Mouse (Mus musculus): ENCODE results near the gene St5. TPM values are rescaled to one million over a fixed set of nuclear protein-coding genes. Genes with fewer than 3 reads are reported as not detected.
A peak's percentile ranks its signal among the peaks of the same experiment; 100 is the strongest.

Gene St5
- polyA plus RNA-seq, 1 experiment from 2014 or later = 30.4 TPM

GRCm38 (mm10) chr7:109602562-109602961 lies 100.8 kb downstream of the St5 start:
- H3K9me3 ChIP-seq (replicated peaks) = no peaks in the 10 kb centered on the region
- no peaks in the 10 kb centered on the region for H3K36me3 ChIP-seq
- no peak overlapping the region for H3K4me3 ChIP-seq
- H3K4me1 ChIP-seq (replicated peaks) = peaks cover 39% of the 10 kb centered on the region
- no peak overlapping the region for H3K9ac ChIP-seq
- 56% methylated on average over 5 of the region's 5 CpGs for WGBS
- H3K4me2 ChIP-seq = no peak overlapping the region
- peak; percentile 71 for ATAC-seq (replicated peaks; ENCODE audit: insufficient number of reproducible peaks, insufficient read depth, low FRiP score, low read depth)
- H3K27me3 ChIP-seq = no peaks in the 10 kb centered on the region
- peak overlapping the region; percentile 85 for H3K27ac ChIP-seq

GRCm38 (mm10) chr7:109602022-109602421 lies 101.4 kb downstream of the St5 start:
- H3K4me1 ChIP-seq (replicated peaks) = peaks cover 33% of the 10 kb centered on the region
- H3K4me3 ChIP-seq = no peak overlapping the region
- H3K27ac ChIP-seq = peak overlapping the region; percentile 85
- H3K27me3 ChIP-seq = no peaks in the 10 kb centered on the region
- H3K36me3 ChIP-seq = no peaks in the 10 kb centered on the region
- H3K9ac ChIP-seq = no peak overlapping the region
- H3K9me3 ChIP-seq (replicated peaks) = no peaks in the 10 kb centered on the region
- H3K4me2 ChIP-seq = no peak overlapping the region
- no peak for ATAC-seq (replicated peaks; ENCODE audit: insufficient number of reproducible peaks, insufficient read depth, low FRiP score, low read depth)

- no peaks in the 10 kb centered on the region for H3K27me3 ChIP-seq
- peak overlapping the region; percentile 32 for H3K27ac ChIP-seq
- no peak overlapping the region for H3K4me3 ChIP-seq
- H3K9ac ChIP-seq = no peak overlapping the region
- WGBS = 48% methylated on average over 3 of the region's 3 CpGs
- H3K9me3 ChIP-seq (replicated peaks) = no peaks in the 10 kb centered on the region
- H3K4me1 ChIP-seq (replicated peaks) = peaks cover 29% of the 10 kb centered on the region
- H3K4me2 ChIP-seq = no peak overlapping the region
- ATAC-seq (replicated peaks; ENCODE audit: insufficient number of reproducible peaks, insufficient read depth, low FRiP score, low read depth) = no peak
- no peaks in the 10 kb centered on the region for H3K36me3 ChIP-seq
Observed at GRCm38 (mm10) chr7:109600702-109601101, 102.7 kb downstream of the St5 start.

GRCm38 (mm10) chr7:109599998-109600397 lies 103.4 kb downstream of the St5 start:
- Histone ChIP-seq H3K27me3 (no peaks in the 10 kb centered on the region), H3K4me2 (no peak overlapping the region), H3K36me3 (no peaks in the 10 kb centered on the region), H3K4me1 (replicated peaks) (peaks cover 29% of the 10 kb centered on the region), H3K4me3 (no peak overlapping the region), H3K9ac (peak overlapping the region; percentile 25; the same call in 1 of the 2 replicates), H3K27ac (peak overlapping the region; percentile 32), H3K9me3 (replicated peaks) (no peaks in the 10 kb centered on the region)
- no peak for ATAC-seq (replicated peaks; ENCODE audit: insufficient number of reproducible peaks, insufficient read depth, low FRiP score, low read depth)
- 46% methylated on average over 4 of the region's 4 CpGs for WGBS

GRCm38 (mm10) chr7:109594845-109595531 lies 108.4 kb downstream of the St5 start:
- 71% methylated on average over 2 of the region's 2 CpGs for WGBS
- Histone ChIP-seq H3K4me3 (no peak overlapping the region), H3K9ac (no peak overlapping the region), H3K4me1 (replicated peaks) (peaks cover 29% of the 10 kb centered on the region), H3K4me2 (no peak overlapping the region), H3K27ac (no peak overlapping the region), H3K27me3 (no peaks in the 10 kb centered on the region), H3K36me3 (no peaks in the 10 kb centered on the region), H3K9me3 (replicated peaks) (no peaks in the 10 kb centered on the region)
- ATAC-seq (replicated peaks; ENCODE audit: insufficient number of reproducible peaks, insufficient read depth, low FRiP score, low read depth) = no peak; the same call in 1 of the 2 replicates

- Histone ChIP-seq H3K9ac (no peak overlapping the region), H3K36me3 (no peaks in the 10 kb centered on the region), H3K4me1 (replicated peaks) (peaks cover 32% of the 10 kb centered on the region), H3K4me3 (no peak overlapping the region), H3K27ac (no peak overlapping the region), H3K4me2 (no peak overlapping the region), H3K9me3 (replicated peaks) (no peaks in the 10 kb centered on the region), H3K27me3 (no peaks in the 10 kb centered on the region)
- ATAC-seq (replicated peaks; ENCODE audit: insufficient number of reproducible peaks, insufficient read depth, low FRiP score, low read depth) = no peak
Observed at GRCm38 (mm10) chr7:109593992-109594391, 109.4 kb downstream of the St5 start.

GRCm38 (mm10) chr7:109592184-109592583 lies 111.2 kb downstream of the St5 start:
- Histone ChIP-seq H3K9ac (no peak overlapping the region), H3K27me3 (no peaks in the 10 kb centered on the region), H3K36me3 (no peaks in the 10 kb centered on the region), H3K4me1 (replicated peaks) (peaks cover 45% of the 10 kb centered on the region), H3K27ac (peak overlapping the region; percentile 24; the same call in 1 of the 2 replicates), H3K4me3 (no peak overlapping the region), H3K4me2 (no peak overlapping the region), H3K9me3 (replicated peaks) (no peaks in the 10 kb centered on the region)
- no peak; the same call in 1 of the 2 replicates for ATAC-seq (replicated peaks; ENCODE audit: insufficient number of reproducible peaks, insufficient read depth, low FRiP score, low read depth)
- WGBS = 32% methylated on average over 4 of the region's 4 CpGs

- Histone ChIP-seq H3K9ac (no peak overlapping the region), H3K4me3 (no peak overlapping the region), H3K4me1 (replicated peaks) (peaks cover 47% of the 10 kb centered on the region), H3K27ac (peak overlapping the region; percentile 46), H3K9me3 (replicated peaks) (no peaks in the 10 kb centered on the region), H3K36me3 (no peaks in the 10 kb centered on the region), H3K27me3 (no peaks in the 10 kb centered on the region), H3K4me2 (no peak overlapping the region)
- no peak for ATAC-seq (replicated peaks; ENCODE audit: insufficient number of reproducible peaks, insufficient read depth, low FRiP score, low read depth)
- WGBS = 53% methylated on average over 2 of the region's 2 CpGs
Observed at GRCm38 (mm10) chr7:109590576-109590975, 112.8 kb downstream of the St5 start.

GRCm38 (mm10) chr7:109588990-109589389 lies 114.4 kb downstream of the St5 start:
- Histone ChIP-seq H3K4me3 (no peak overlapping the region), H3K9ac (no peak overlapping the region), H3K27me3 (no peaks in the 10 kb centered on the region), H3K4me1 (replicated peaks) (peaks cover 52% of the 10 kb centered on the region), H3K9me3 (replicated peaks) (no peaks in the 10 kb centered on the region), H3K4me2 (no peak overlapping the region), H3K36me3 (no peaks in the 10 kb centered on the region), H3K27ac (peak overlapping the region; percentile 57)
- WGBS = 55% methylated on average over 6 of the region's 6 CpGs
- ATAC-seq (replicated peaks; ENCODE audit: insufficient number of reproducible peaks, insufficient read depth, low FRiP score, low read depth) = no peak

GRCm38 (mm10) chr7:109588145-109588544 lies 115.3 kb downstream of the St5 start:
- peaks cover 52% of the 10 kb centered on the region for H3K4me1 ChIP-seq (replicated peaks)
- no peak overlapping the region for H3K9ac ChIP-seq
- H3K4me2 ChIP-seq = no peak overlapping the region
- H3K9me3 ChIP-seq (replicated peaks) = no peaks in the 10 kb centered on the region
- no peaks in the 10 kb centered on the region for H3K36me3 ChIP-seq
- H3K27ac ChIP-seq = no peak overlapping the region
- H3K4me3 ChIP-seq = no peak overlapping the region
- no peaks in the 10 kb centered on the region for H3K27me3 ChIP-seq
- no peak for ATAC-seq (replicated peaks; ENCODE audit: insufficient number of reproducible peaks, insufficient read depth, low FRiP score, low read depth)
- WGBS = 43% methylated on average over 8 of the region's 8 CpGs

GRCm38 (mm10) chr7:109584467-109584866 lies 118.9 kb downstream of the St5 start:
- 70% methylated on average over 1 of the region's 1 CpGs for WGBS
- Histone ChIP-seq H3K36me3 (no peaks in the 10 kb centered on the region), H3K4me3 (no peak overlapping the region), H3K9ac (no peak overlapping the region), H3K9me3 (replicated peaks) (no peaks in the 10 kb centered on the region), H3K27ac (no peak overlapping the region), H3K27me3 (no peaks in the 10 kb centered on the region), H3K4me2 (no peak overlapping the region), H3K4me1 (replicated peaks) (peaks cover 39% of the 10 kb centered on the region)
- no peak for ATAC-seq (replicated peaks; ENCODE audit: insufficient number of reproducible peaks, insufficient read depth, low FRiP score, low read depth)

- ATAC-seq (replicated peaks; ENCODE audit: insufficient number of reproducible peaks, insufficient read depth, low FRiP score, low read depth) = no peak; the same call in 1 of the 2 replicates
- no peaks in the 10 kb centered on the region for H3K27me3 ChIP-seq
- peak overlapping the region; percentile 56 for H3K27ac ChIP-seq
- H3K9ac ChIP-seq = no peak overlapping the region
- H3K4me2 ChIP-seq = no peak overlapping the region
- WGBS = 65% methylated on average over 4 of the region's 4 CpGs
- H3K4me3 ChIP-seq = no peak overlapping the region
- peaks cover 55% of the 10 kb centered on the region for H3K4me1 ChIP-seq (replicated peaks)
- H3K9me3 ChIP-seq (replicated peaks) = no peaks in the 10 kb centered on the region
- H3K36me3 ChIP-seq = no peaks in the 10 kb centered on the region
Observed at GRCm38 (mm10) chr7:109580489-109580888, 122.9 kb downstream of the St5 start.
